21 mouse cellular contexts compared by ENCODE assay signal in the genomic region with DNA sequence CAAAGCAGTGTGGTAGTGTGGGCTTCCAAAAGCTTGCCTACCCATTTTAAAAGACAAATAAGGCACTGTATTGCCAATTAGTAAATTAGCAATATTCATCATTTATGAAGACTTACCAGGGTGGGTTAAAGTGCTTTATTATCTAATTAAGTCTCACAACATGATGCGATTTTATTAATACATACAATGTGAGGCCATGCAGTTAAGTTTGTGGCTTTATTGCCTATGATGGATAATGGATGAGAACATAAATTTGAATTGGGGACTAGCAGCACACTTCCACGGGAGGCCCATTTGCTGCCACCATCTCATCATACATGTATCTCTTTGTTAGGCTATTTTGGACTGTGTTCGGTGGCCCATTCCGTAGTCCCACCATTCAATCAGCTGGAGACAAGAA.
"Had no signal": no experiment of that assay in that cellular context is flagged by ENCODE, and none has a peak within 500 bp of the region (broad histone marks: within the 10 kb centered on the region; RNA-seq: fewer than 3 reads in every experiment).

No protein-coding gene starts in this region.

- H3K36me3 ChIP-seq: heart, embryonic 12.5 days; hindbrain, embryonic 13.5 days; hindbrain, embryonic 15.5 days; limb, embryonic 13.5 days; limb, embryonic 15.5 days; liver, embryonic 12.5 days had no signal

- DNase-seq: gastrocnemius, postnatal 14 days; gastrocnemius, postnatal 36 days; heart, adult 18-20 months; heart, postnatal 14 days; heart, postnatal 36 days; kidney, adult 18-20 months; kidney, adult 8-10 months; kidney, postnatal 10 days; kidney, postnatal 36 days; layer of hippocampus, adult 9-11 months; layer of hippocampus, postnatal 36 days; left cerebral cortex, postnatal 4 days had no signal

- H3K4me1 ChIP-seq: heart, embryonic 12.5 days; liver, embryonic 12.5 days had no signal

- H3K9me3 ChIP-seq: heart, embryonic 12.5 days; hindbrain, embryonic 13.5 days; hindbrain, embryonic 15.5 days; limb, embryonic 13.5 days; limb, embryonic 15.5 days; liver, embryonic 12.5 days had no signal

- H3K4me2 ChIP-seq: heart, embryonic 12.5 days; hindbrain, embryonic 13.5 days; hindbrain, embryonic 15.5 days; limb, embryonic 13.5 days; limb, embryonic 15.5 days; liver, embryonic 12.5 days had no signal

- H3K27ac ChIP-seq: hindbrain, embryonic 13.5 days; hindbrain, embryonic 15.5 days; hindbrain, postnatal 0 days; limb, embryonic 13.5 days; limb, embryonic 15.5 days; liver, embryonic 12.5 days; liver, embryonic 14.5 days had no signal

- H3K27me3 ChIP-seq: heart, embryonic 12.5 days; hindbrain, embryonic 13.5 days; hindbrain, embryonic 15.5 days; limb, embryonic 13.5 days; limb, embryonic 15.5 days; liver, embryonic 12.5 days had no signal

- H3K4me3 ChIP-seq: heart, embryonic 12.5 days; hindbrain, embryonic 13.5 days; hindbrain, embryonic 15.5 days; limb, embryonic 13.5 days; limb, embryonic 15.5 days; liver, embryonic 12.5 days had no signal

- H3K9ac ChIP-seq: heart, embryonic 12.5 days; hindbrain, embryonic 13.5 days; hindbrain, embryonic 15.5 days; limb, embryonic 13.5 days; limb, embryonic 15.5 days; liver, embryonic 12.5 days; liver, embryonic 14.5 days had no signal

- ATAC-seq: hindbrain, postnatal 0 days; intestine, postnatal 0 days; liver, embryonic 12.5 days had no signal
